Mouse (Mus musculus) spleen, postnatal 4 days (tissue): ENCODE measurements around the gene Gm21190.
"Not testable (repeated sequence)": the region's sequence is repeated elsewhere in the genome, so short reads cannot be mapped to it uniquely, and the experiment has no call there.

Experiments
- DNase-seq, 2 experiments: peaks; one replicate each; pipeline ENCODE4 v3.0.0; 2022; ENCODE audit warnings: low spot score in 2 of 2

Gm21190 gene

DNA sequence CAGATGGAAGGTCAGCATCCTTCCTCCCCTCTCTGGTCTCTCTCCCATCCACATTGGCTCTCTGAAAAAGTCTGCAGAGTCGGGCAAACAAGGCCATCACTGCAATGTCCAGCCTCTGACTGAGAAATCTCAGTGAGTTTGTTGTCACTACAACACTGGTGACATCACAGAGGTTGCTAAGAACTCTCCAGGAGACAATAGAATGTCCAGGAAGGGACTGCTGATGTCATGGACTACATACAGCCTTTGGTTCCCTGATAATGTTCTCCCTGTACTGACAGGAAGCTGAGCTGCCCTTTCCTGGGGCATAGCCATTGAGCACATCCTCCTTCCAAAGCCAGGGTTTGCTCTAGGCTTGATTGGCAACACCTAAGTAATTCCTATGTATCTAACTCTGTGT, at the start of gene Gm21190:
TSS of gene Gm21190 (minus strand) at position 101 of the 400 bp plus-strand sequence.
- not testable (repeated sequence) for DNase-seq

DNA sequence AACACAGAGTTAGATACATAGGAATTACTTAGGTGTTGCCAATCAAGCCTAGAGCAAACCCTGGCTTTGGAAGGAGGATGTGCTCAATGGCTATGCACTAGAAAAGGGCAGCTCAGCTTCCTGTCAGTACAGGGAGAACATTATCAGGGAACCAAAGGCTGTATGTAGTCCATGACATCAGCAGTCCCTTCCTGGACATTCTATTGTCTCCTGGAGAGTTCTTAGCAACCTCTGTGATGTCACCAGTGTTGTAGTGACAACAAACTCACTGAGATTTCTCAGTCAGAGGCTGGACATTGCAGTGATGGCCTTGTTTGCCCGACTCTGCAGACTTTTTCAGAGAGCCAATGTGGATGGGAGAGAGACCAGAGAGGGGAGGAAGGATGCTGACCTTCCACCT, 48.0 kb upstream of the Gm21190 start, which contains the start of gene Gm21083:
TSS of gene Gm21083 (plus strand) at position 301 of the 400 bp plus-strand sequence.
- not testable (repeated sequence) for DNase-seq

DNA sequence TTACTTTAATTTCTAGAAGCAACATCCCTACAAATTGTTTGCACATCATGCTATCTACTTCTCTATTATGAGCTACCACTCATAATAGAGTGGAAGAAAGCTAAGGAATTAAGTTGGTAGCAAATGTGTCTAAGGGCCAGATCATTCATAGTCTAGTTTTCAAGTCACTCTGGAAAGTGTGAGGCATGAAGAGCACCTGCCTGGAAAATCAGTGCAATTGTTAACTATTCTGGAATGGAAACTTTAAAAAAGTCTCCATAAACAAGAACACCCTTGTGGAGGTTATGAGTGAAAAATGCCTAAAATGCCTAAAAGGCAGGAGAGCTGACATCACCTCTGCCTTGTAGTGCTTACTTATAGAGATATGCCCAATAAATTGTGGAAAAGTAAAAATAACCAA, 44.7 kb upstream of the Gm21190 start:
- not testable (repeated sequence) for DNase-seq

DNA sequence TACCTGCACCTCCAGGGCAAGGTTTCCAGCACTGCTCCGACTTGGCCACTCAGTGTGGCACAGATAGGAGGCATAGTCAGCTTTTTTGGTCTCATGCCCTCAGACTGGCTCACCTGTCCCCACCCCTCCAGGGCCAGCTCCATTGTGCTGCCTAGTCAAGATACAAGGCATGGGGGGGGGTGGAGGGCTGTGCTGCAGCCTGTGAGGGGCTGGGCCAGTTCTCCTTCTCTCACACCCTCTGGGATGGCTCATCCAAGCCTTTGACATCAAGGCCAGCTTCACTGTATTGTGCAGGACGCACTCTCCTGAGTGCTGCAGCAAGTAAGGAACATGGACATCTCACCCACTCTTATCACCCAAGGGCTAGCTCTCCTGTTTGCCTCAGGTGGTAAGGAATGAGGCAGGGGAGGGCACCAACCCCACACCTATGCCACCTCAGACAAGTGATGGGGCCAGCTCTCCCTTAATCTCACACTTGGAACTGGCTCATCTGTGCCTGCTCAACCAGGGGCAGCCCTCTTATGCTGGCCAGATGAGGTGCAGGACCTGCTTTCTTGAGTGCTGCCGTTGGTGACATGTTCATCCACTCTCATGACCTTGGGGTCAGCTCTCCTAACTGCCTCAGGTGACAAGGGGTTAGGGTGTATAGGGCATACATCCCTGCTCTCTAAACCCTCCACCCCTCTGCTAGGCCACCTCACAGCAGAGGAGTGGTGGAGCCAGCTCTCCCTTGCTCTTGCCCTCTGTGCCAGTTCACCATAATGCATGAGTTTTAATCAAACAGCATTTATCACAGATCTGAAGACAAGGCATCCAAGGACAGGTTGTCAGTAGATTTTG, 32.6 kb upstream of the Gm21190 start:
- not testable (repeated sequence) for DNase-seq

DNA sequence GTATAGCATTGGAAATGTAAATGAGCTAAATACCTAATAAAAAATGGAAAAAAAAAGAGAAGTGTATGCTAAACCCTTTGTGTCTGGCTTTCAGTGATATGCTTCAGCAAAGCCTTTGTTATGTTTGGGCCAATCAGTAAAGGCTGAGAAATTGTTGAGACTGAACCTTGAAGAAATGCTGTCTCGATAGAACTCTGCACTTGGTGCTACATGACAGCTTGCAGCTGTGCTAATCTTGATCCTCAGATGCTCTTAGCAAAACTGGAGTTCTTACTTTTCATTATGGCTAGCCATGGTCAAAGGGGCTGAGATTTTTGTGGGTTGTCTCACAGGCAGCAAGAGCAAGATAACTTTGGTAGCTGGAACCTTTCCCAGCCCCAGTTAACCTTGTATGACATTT, 29.6 kb upstream of the Gm21190 start:
- not testable (repeated sequence) for DNase-seq

DNA sequence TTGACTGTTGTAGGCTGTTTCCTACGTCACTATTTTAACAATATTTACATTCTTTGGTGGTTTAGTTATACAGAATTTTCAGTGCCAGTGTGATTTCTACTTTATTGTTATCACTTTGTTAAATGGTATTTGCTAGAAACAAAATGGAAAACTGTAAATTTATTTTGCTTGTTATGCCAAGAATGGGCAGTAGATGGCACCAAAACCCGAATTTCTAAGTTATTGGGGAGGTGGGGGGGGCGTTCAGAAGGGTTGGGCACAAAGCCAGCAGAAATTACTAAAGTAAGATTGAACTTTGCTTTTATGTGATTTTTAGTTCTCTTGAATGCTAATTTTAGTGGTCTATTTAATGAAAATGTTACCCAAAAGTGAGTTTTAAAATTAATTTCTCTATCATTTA, 20.6 kb upstream of the Gm21190 start:
- DNase-seq = not testable (repeated sequence)

DNA sequence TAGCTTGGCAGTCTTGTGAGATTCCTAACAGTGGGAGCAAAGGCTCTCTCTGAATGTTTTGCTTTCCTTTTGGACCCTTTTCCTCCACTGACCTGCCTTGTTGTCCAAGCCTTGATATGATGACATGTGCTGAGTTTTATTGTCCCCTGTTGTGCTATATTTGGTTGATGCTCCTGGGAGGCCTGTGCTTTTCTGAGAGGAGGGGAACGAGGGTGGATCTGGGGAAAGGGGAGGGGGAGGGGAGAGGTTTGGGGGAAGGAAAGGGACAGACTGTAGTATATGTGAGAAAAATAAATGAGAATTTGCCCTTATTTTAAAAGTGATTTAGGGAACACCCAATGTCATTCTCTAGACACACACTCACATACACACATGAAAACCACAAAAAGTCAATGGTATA, 20.1 kb upstream of the Gm21190 start:
- DNase-seq = not testable (repeated sequence)

DNA sequence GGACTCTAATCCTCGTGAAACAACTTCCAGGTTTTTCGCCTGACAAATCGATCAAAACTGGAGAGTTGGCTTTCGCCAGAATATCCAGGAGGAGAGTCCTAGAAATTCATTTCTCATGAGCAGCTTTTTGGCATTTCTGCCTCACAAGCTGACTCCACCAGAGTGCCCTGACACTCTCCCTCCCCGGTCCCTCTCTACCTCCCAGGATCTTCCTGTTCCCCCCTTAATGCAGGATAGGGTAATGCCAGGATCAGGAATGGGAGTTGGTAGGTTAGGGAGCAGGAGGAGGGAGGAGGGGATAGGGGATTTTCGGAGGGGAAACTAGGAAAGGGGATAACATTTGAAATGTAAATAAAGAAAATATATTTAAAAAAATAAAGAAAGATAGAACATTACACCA, 19.6 kb upstream of the Gm21190 start:
- not testable (repeated sequence) for DNase-seq

DNA sequence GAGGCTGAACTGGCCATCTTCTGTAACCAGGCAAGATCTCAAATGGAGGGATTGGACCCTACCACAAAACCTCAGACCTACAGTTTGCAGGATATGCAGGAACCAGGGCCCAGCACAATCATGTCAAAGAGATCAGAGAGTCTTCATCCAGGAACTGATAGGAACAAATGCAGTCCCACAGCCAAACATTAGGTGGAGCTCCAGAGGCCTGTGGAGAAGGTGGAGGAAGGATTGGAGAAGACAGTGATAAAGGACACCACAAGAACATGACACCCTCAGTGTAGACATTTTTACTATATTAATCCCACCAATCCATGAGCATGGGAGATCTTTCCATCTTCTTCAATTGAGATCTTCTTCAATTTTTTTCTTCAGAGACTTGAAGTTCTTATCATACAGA, 6.6 kb downstream of the Gm21190 start:
- DNase-seq = not testable (repeated sequence)

DNA sequence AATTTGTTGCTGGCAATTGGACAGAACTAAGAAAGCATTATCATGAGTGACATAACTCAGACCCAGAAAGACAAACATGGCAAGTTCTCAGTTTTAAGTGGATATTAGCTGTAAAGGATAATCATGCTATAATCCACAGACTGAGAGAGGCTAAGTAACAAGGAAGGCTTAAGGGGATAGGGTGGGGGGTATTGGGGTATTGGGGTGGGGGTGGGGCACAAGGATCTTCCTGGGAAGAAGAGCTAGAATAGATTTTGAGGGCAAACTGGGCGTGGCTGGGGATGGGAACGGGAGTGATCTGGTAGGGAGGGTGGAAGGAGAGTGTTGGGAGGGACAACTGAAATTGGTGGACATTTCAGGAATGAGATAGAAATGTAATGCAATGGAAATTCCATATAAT, 7.0 kb downstream of the Gm21190 start:
- not testable (repeated sequence) for DNase-seq

DNA sequence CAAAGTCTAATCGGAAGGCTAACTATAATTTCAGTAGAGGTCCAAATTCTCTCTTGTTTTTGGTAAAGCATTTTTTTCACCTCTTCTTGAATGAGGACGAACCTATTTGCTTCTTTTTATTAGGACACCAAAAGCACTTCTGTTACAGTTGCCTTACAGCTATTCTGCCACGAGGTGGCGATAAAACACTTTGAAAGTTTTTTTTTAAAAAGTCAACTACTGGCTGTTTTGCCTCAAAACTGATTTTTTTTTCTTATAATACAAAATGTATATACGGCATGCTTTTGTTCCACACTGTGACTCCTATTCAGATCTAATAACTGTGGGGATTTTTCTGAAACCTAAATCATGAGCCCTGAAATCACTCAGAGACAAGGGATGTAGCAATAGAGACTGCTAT, 8.6 kb downstream of the Gm21190 start:
- DNase-seq = not testable (repeated sequence)

DNA sequence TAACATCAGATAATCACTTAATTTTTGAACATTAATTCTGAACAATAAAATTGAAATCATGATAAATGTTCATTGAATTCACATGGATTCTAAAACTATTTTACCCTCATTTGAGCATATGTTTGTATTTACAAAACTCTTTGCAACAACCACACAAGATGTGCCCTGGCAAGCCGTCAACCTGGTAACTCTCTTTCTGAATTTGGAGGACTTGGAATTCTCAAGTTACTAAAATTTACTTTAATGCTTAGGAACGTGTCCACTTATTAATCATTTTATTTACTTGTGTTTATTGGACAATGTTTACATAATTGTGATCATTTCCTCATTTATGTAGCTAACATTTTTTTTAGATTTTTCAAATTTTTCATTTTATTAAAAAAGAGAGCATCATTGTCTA, 11.9 kb downstream of the Gm21190 start:
- DNase-seq = not testable (repeated sequence)

DNA sequence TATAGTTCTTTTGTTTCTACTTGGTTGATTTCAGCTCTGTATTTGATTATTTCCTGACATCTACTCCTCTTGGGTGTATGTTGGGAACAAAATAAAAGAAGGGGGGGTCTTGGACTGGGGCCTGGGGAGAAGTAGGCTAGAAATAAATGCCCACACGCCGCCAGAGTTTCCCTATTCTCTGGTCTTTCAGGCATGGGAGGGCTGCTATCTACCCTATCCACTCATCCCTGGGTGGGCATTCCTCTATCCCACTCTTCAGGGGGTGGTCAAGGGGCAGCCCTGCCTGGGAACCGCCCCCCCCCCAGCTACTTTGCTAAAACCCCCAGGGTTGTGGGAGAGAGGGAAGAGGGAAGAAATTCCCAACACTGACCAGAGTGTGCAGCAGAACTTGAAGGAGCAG, 16.8 kb downstream of the Gm21190 start:
- DNase-seq = not testable (repeated sequence)

DNA sequence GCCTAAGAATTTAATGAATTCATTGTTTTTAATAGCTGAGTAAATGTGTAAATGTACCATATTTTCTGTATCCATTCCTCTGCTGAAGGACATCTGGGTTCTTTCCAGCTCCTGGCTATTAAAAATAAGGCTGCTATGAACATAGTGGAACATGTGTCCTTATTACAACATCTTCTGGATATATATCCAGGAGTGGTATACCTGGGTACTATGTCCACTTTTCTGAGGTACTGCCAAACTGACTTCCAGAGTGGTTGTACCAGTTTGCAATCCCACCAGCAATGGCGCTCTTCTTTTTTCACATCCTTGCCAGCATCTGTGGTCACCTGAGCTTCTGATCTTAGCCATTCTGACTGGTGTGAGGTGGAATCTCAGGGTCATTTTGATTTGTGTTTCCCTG, 19.1 kb downstream of the Gm21190 start:
- DNase-seq = not testable (repeated sequence)

DNA sequence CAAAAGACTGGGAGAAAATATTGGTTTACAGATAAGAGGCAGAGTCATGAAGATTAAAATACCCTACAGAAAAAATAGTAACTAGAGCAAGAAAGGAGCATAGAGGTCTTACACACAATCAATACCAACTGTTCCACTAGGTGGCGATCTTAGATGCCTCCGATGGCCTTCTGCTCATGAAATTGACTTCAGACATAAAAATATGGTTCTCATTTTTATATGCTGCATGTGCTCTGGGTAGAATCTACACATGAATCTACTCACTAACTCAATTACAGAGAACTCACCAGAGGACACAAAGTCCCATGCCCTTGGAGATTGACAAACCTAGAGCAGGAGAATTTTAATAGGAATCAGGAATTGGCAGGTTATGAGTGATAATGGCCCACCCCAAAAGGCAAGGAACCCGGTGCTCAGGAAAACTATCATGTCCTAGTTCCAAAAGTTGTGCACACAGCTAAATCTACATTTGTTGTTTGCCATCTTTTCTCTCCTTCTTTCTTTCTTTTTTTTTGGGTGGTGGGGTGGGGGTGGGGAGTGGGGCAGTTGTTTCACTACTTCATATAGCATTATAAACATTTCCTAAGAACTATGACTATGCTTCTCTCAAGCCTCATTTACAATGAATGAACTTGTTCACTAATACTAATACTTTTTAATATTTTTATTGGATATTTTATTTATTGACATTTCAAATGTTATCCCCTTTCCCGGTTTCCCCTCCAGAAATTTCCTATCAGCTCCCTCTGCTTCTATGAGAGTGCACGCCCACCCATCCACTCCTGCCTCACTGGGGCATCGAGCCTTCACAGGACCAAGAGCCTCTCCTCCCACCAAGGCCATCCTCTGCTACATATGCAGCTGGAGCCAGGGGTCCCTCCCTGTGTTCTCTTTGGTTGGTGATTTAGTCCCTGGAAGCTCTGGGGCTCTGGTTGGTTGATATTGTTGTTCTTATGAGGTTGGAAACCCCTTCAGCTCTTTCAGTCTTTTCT, 20.3 kb downstream of the Gm21190 start:
- peak in 1 of 2 experiments; percentile 58 for DNase-seq

DNA sequence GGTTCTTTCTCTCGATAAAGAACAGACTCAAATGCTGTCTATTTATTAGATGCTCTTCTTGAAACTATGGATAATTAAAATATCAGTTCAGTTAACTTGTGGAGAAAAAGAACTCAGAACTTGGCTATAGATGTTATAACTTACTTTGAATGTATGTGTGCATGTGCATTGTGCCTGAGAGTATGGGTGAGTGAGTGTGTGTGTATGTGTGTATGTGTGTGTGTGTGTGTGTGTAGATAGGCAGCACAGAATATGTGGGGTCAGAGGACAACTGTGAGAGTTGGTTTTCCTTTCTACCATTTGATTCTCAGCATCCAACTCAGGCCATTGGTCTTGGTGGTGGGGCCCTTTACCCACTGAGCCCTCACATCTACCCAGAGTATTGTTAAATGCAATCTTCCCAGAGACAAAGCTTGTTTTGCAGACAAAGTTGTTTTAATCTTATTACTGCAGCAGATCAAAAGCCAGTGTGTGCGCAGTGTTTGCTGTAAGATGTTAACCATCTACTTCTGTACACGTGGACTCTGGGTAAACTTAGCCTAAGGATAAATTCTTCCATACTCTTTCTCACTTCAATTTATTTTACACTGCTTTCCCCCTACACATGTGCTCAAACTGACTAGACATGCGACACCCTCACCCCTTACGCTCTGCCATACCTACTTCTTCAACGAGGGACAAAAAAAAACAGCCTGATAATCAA, 21.1 kb downstream of the Gm21190 start:
- DNase-seq = not testable (repeated sequence)

DNA sequence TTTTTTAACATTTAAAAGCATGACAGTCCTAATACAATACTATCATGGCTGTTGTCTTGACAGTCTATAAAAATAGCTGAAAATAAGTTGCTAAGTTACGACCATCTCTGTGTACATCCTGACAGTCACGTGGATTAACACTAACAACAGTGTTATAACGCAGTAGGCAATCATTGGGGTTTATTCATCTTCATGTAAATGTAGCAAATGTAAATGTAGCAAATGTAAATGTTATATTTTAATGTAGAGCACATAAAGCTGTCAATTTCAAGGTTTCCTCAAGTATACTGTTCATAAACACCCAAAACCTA, 21.8 kb downstream of the Gm21190 start:
- DNase-seq = no peak

DNA sequence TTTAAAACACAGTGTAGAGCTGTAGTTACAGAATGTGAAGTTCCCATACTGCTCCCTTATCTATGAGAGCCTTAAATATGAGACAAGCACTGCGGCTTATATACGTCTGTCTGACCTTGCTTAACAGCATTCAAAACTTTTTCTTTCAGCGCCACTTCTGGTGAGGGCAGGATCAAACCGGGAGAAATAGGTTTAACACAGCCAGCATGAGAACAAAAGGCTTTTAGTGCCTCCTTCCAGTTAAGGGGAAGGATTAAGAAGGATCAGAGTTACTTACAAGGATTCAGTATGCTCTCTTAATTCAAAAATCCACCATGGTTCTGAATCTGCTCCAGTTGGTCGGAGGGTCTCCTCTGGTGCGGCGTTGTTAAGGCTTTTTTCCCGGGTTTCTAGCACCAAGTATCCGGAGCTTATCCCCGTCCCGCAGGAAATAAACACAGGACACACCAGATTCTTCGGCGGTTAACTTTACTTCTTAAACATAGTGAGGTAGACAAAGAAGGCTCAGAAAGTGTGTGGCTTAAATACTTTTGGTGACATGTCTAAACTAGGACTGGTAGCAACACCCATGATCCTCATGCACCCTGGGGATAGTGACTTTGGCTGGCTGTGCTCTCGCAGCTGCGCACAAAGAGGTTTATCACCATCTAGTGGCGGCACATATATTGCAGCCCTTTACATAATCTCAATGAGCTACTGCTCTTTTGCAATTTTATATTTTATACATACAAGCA, 22.3 kb downstream of the Gm21190 start:
- no peak for DNase-seq

DNA sequence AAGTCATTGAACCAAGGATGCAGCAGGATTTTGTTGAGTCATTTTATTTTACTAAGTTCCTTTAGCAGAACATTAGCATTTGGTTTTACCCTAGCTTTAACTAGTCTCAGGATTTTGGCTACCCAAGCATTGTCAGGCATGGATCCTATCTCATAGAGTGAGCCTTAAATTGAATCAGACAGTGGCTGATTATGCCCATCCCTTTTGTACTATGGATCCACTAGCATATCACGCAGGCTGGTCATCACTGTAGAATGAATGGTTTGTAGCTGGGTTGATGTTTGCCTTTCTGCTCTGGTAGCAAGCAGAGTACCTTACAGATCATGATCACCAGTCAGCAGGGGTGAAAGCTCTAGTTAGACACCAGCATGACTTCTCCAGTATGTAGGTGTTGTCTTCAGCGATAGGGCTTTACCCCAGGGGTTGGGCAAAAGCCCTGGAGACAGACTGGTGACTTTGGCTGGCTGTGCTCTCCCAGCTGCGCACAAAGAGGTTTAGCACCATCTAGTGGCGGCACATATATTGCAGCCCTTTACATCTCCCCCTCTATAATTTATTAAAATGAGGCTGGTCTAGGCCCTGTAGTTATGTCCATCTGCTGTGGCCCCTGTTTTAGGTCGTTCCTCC, 30.1 kb downstream of the Gm21190 start:
- DNase-seq = peak in 1 of 2 experiments; percentile 13

DNA sequence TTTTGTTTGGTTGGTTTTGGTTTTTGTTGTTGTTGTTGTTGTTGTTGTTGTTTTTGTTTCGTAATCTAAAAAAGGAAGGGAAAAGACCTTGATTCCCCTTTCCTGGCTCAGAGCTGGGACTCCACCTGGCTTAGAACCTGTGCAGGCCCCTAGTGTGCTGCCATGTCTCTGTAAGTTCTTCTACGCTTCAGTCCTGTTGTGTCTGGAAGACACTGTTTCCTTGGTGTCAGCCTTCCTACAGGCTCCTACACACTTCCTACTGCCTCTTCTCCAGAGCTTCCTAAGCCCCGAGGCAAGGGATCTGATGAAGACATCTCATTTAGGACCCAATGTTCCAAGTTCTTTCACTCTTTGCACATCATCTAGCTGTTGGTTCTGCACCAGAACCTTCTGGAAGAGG, 30.7 kb downstream of the Gm21190 start:
- DNase-seq = not testable (repeated sequence)

DNA sequence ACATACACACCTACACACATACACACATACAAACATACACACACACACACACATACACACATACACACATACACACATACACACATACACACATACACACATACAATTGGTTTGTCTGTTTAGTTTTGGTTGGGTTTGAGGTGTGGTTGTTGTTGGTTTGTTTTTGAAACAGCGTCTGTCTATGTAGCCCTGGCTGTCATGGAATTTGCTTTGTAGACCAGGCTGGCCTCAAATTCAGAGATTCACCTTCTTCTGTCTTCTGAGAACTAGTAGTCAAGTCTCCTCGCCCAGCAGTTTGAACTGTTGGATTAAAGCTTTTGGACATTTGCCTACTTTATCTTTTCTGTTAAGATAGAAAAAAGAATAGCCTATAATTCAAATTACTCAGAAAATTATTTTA, 38.1 kb downstream of the Gm21190 start:
- DNase-seq = not testable (repeated sequence)
